Mouse (Mus musculus) limb, embryonic 10.5 days (tissue): ENCODE results near the gene Gkn1. TPM values are rescaled to one million over a fixed set of nuclear protein-coding genes. Genes with fewer than 3 reads are reported as not detected.

ENCODE experiments used
- DNase-seq: peaks from one replicate; pipeline ENCODE4 v3.0.0-alpha.2; 2017; ENCODE audit warnings: low spot score
- H3K27ac ChIP-seq: fragments of 300-500 bp; sonication (generic); 2 replicates; pipeline ENCODE4 v1.5.1; 2016; ENCODE audit warnings: mild to moderate bottlenecking
- H3K27me3 ChIP-seq: fragments of 300-500 bp; sonication (generic); 2 replicates; pipeline ENCODE4 v1.6.1; 2016; ENCODE audit warnings: low read depth, mild to moderate bottlenecking; ENCODE audit not compliant: poor library complexity, severe bottlenecking
- H3K36me3 ChIP-seq: fragments of 300-500 bp; sonication (generic); 2 replicates; pipeline ENCODE4 v1.6.1; 2016; ENCODE audit warnings: mild to moderate bottlenecking, moderate library complexity
- H3K4me1 ChIP-seq: fragments of 300-500 bp; sonication (generic); 2 replicates; pipeline ENCODE4 v1.6.1; 2016
- H3K4me3 ChIP-seq: fragments of 300-500 bp; sonication (generic); 2 replicates; pipeline ENCODE4 v1.5.1; 2016; ENCODE audit warnings: mild to moderate bottlenecking, moderate library complexity
- H3K9me3 ChIP-seq: fragments of 300-500 bp; sonication (generic); replicated peaks from 2 replicates; pipeline ENCODE4 v1.6.1; 2016; ENCODE audit warnings: mild to moderate bottlenecking
- WGBS: fragments of 180-500 bp; shearing (Covaris S2); methylation state at CpG from one replicate; pipeline ENCODE4 v1.1.7; 2016; 5-methylcytosine and 5-hydroxymethylcytosine counted together
- polyA plus RNA-seq: library from polyadenylated mRNA; unstranded; fragments of >200 nt; fragmentation: Nextera tagmentation; extraction: Ambion mirVana; gene quantifications from 2 replicates; pipeline ENCODE4 v1.2.1, GENCODE M21; 2016

Gene Gkn1
- polyA plus RNA-seq, 1 experiment from 2014 or later: not detected

GRCm38 (mm10) chr6:87304486-87304885 is 46.3 kb downstream of the Gkn1 start:
- H3K9me3 ChIP-seq: no peaks in the 10 kb centered on the region
- H3K36me3 ChIP-seq: peaks cover 55% of the 10 kb centered on the region
- WGBS: 92% methylated on average over 8 of the region's 8 CpGs
- no peak overlapping the region for H3K27ac ChIP-seq
- no peak for DNase-seq
- no peak overlapping the region for H3K4me3 ChIP-seq
- H3K27me3 ChIP-seq: no peaks in the 10 kb centered on the region
- peaks cover 29% of the 10 kb centered on the region for H3K4me1 ChIP-seq

DNA sequence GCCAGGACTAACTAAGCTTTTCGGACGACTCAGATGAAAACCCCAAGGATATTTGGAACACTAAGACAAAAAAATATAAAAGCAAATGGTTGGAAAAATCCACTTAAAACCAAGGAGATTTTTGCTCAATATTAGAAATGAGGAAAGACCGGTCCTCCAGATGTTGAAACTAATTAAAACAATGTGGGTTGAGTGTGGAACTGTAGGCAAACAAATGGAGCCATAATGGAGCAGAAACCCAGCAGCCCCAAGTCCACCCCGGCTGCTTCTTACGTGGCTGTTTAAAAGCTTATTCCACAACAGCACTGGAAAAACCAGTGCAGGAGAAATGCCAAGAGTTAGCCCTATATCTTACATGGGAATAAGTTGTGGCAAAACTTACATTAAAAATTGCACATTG is 48.0 kb downstream of the Gkn1 start:
- no peak for DNase-seq
- H3K36me3 ChIP-seq: peaks cover 37% of the 10 kb centered on the region
- H3K27me3 ChIP-seq: no peaks in the 10 kb centered on the region
- H3K4me3 ChIP-seq: no peak overlapping the region
- no peaks in the 10 kb centered on the region for H3K9me3 ChIP-seq
- 57% methylated on average over 5 of the region's 5 CpGs for WGBS
- peak overlapping the region; percentile 62 for H3K27ac ChIP-seq
- H3K4me1 ChIP-seq: peaks cover 29% of the 10 kb centered on the region

DNA sequence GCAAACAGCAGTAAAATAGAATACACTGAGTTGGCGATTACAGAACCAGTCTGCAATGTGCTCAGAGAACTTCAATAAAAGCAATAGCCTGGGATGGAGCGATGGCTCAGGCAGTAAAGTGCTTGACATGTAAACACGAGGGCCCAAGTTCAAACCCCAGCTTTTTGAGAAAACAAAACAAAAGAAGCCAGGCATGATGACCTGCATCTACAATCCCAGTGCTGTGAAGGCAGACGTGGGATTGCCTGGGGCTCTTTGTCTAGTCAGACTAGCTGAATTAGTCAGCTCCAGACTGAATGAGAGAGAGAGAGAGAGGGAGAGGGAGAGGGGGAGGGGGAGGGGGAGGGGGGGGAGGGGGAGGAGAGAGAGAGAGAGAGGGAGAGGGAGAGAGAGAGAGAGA is 48.8 kb downstream of the Gkn1 start:
- H3K27ac ChIP-seq: 0 out of 2 replicates have a peak overlapping the region, but pooled peaks have one; percentile 34
- no peaks in the 10 kb centered on the region for H3K27me3 ChIP-seq
- 55% methylated on average over 4 of the region's 4 CpGs for WGBS
- H3K9me3 ChIP-seq: no peaks in the 10 kb centered on the region
- peaks cover 31% of the 10 kb centered on the region for H3K36me3 ChIP-seq
- H3K4me3 ChIP-seq: no peak overlapping the region
- H3K4me1 ChIP-seq: peaks cover 29% of the 10 kb centered on the region
- no peak for DNase-seq

Other genes with a start within 250 kb of the Gkn1 start
- gene D6Ertd527e, start 246.2 kb downstream of the Gkn1 start, polyA plus RNA-seq: 0.18 and 0.33 TPM in 2 replicates
- 7.0 and 9.5 TPM in 2 replicates for gene Antxr1, start 15.1 kb downstream of the Gkn1 start, polyA plus RNA-seq
- not detected in 2 replicates for gene Gkn2, start 22.4 kb upstream of the Gkn1 start, polyA plus RNA-seq
- gene Gkn3, start 38.0 kb upstream of the Gkn1 start, polyA plus RNA-seq: not detected in 2 replicates
- not detected in 2 replicates for gene Bmp10, start 78.1 kb upstream of the Gkn1 start, polyA plus RNA-seq
- 2.3 and 2.6 TPM in 2 replicates for gene Arhgap25, start 182.3 kb upstream of the Gkn1 start, polyA plus RNA-seq
- gene Prokr1, start 239.8 kb upstream of the Gkn1 start, polyA plus RNA-seq: 0.84 and 0.90 TPM in 2 replicates